Mouse (Mus musculus): ENCODE data around the gene Grhpr. TPM values are rescaled to one million over a fixed set of nuclear protein-coding genes. Genes with fewer than 3 reads are reported as not detected.
"Not testable (repeated sequence)": the region's sequence is repeated elsewhere in the genome, so short reads cannot be mapped to it uniquely, and the experiment has no call there.

The Grhpr gene
- polyA plus RNA-seq (2015; fragmentation: Nextera tagmentation; extraction: Ambion mirVana), result 102 and 112 TPM in 2 replicates

GRCm38 (mm10) chr4:44981280-44981973 is at the start of gene Grhpr:
Gene Grhpr, plus strand, starts transcription at chr4:44981395.
- peaks cover 7% of the 10 kb centered on the region for H3K36me3 ChIP-seq
- H3K9me3 ChIP-seq, result no peaks in the 10 kb centered on the region
- peak within 1 kb of the TSS; percentile 92 for H3K9ac ChIP-seq
- under 1% methylated on average over 40 of the region's 40 CpGs for WGBS
- peak within 1 kb of the TSS; percentile 92 for H3K4me2 ChIP-seq (replicated peaks)
- peak within 1 kb of the TSS; percentile 89 for H3K27ac ChIP-seq
- no peaks in the 10 kb centered on the region for H3K27me3 ChIP-seq (replicated peaks)
- peak; percentile 96 for ATAC-seq
- H3K4me3 ChIP-seq (replicated peaks), result peak within 1 kb of the TSS; percentile 81
- H3K4me1 ChIP-seq (replicated peaks), result peaks cover 23% of the 10 kb centered on the region

- H3K27ac ChIP-seq, result no peak overlapping the region
- H3K27me3 ChIP-seq (replicated peaks), result no peaks in the 10 kb centered on the region
- no peak overlapping the region for H3K4me2 ChIP-seq (replicated peaks)
- no peaks in the 10 kb centered on the region for H3K9me3 ChIP-seq
- peaks cover 16% of the 10 kb centered on the region; the same call in 1 of the 2 replicates for H3K36me3 ChIP-seq
- no peak for ATAC-seq
- no peaks in the 10 kb centered on the region for H3K4me1 ChIP-seq (replicated peaks)
- WGBS, result 97% methylated on average over 6 of the region's 6 CpGs
- no peak overlapping the region for H3K9ac ChIP-seq
- no peak overlapping the region for H3K4me3 ChIP-seq (replicated peaks)
These were observed 49.5 kb upstream of the Grhpr start for GRCm38 (mm10) chr4:44931732-44932131.

- no peak overlapping the region for H3K9ac ChIP-seq
- H3K4me2 ChIP-seq (replicated peaks), result no peak overlapping the region
- H3K27me3 ChIP-seq (replicated peaks), result no peaks in the 10 kb centered on the region
- H3K36me3 ChIP-seq, result no peaks in the 10 kb centered on the region
- H3K4me1 ChIP-seq (replicated peaks), result no peaks in the 10 kb centered on the region
- no peak overlapping the region for H3K4me3 ChIP-seq (replicated peaks)
- no peaks in the 10 kb centered on the region for H3K9me3 ChIP-seq
- no peak for ATAC-seq
- H3K27ac ChIP-seq, result no peak overlapping the region
- 78% methylated on average over 8 of the region's 8 CpGs for WGBS
These were observed 42.5 kb upstream of the Grhpr start for GRCm38 (mm10) chr4:44938359-44939340.

GRCm38 (mm10) chr4:44939576-44940249 is 41.5 kb upstream of the Grhpr start:
- no peak for ATAC-seq
- Histone ChIP-seq H3K4me2 (replicated peaks) (no peak overlapping the region), H3K9ac (no peak overlapping the region), H3K27me3 (replicated peaks) (no peaks in the 10 kb centered on the region), H3K4me3 (replicated peaks) (no peak overlapping the region), H3K4me1 (replicated peaks) (no peaks in the 10 kb centered on the region), H3K9me3 (no peaks in the 10 kb centered on the region), H3K36me3 (no peaks in the 10 kb centered on the region), H3K27ac (no peak overlapping the region)
- WGBS, result 84% methylated on average over 14 of the region's 14 CpGs

GRCm38 (mm10) chr4:44940286-44940685 is 40.9 kb upstream of the Grhpr start:
- H3K27ac ChIP-seq, result no peak overlapping the region
- no peak for ATAC-seq
- H3K36me3 ChIP-seq, result no peaks in the 10 kb centered on the region
- H3K4me3 ChIP-seq (replicated peaks), result no peak overlapping the region
- H3K4me1 ChIP-seq (replicated peaks), result no peaks in the 10 kb centered on the region
- H3K27me3 ChIP-seq (replicated peaks), result no peaks in the 10 kb centered on the region
- no peak overlapping the region for H3K9ac ChIP-seq
- no peaks in the 10 kb centered on the region for H3K9me3 ChIP-seq
- 51% methylated on average over 9 of the region's 9 CpGs for WGBS
- no peak overlapping the region for H3K4me2 ChIP-seq (replicated peaks)

GRCm38 (mm10) chr4:44942237-44942636 is 39.0 kb upstream of the Grhpr start:
- 54% methylated on average over 1 of the region's 1 CpGs for WGBS
- no peak for ATAC-seq
- H3K4me2 ChIP-seq (replicated peaks), result no peak overlapping the region

GRCm38 (mm10) chr4:44943480-44943879 is 37.7 kb upstream of the Grhpr start:
- no peak overlapping the region for H3K4me3 ChIP-seq (replicated peaks)
- no peak overlapping the region for H3K9ac ChIP-seq
- no peaks in the 10 kb centered on the region for H3K27me3 ChIP-seq (replicated peaks)
- no peaks in the 10 kb centered on the region for H3K4me1 ChIP-seq (replicated peaks)
- WGBS, result 74% methylated on average over 6 of the region's 6 CpGs
- no peak overlapping the region for H3K4me2 ChIP-seq (replicated peaks)
- no peaks in the 10 kb centered on the region for H3K9me3 ChIP-seq
- no peak for ATAC-seq
- no peak overlapping the region for H3K27ac ChIP-seq
- H3K36me3 ChIP-seq, result no peaks in the 10 kb centered on the region

More at GRCm38 (mm10) chr4:44942237-44942636, 39.0 kb upstream of the Grhpr start:
- H3K9ac ChIP-seq, result no peak overlapping the region
- H3K27me3 ChIP-seq (replicated peaks), result no peaks in the 10 kb centered on the region
- H3K4me1 ChIP-seq (replicated peaks), result no peaks in the 10 kb centered on the region
- no peaks in the 10 kb centered on the region for H3K36me3 ChIP-seq
- H3K27ac ChIP-seq, result no peak overlapping the region
- H3K4me3 ChIP-seq (replicated peaks), result no peak overlapping the region
- H3K9me3 ChIP-seq, result no peaks in the 10 kb centered on the region

- Histone ChIP-seq H3K9me3 (no peaks in the 10 kb centered on the region), H3K27ac (no peak overlapping the region), H3K4me1 (replicated peaks) (no peaks in the 10 kb centered on the region), H3K4me2 (replicated peaks) (no peak overlapping the region), H3K9ac (no peak overlapping the region), H3K4me3 (replicated peaks) (no peak overlapping the region), H3K27me3 (replicated peaks) (no peaks in the 10 kb centered on the region), H3K36me3 (no peaks in the 10 kb centered on the region)
- ATAC-seq, result no peak
- WGBS, result 83% methylated on average over 10 of the region's 10 CpGs
These were observed 36.6 kb upstream of the Grhpr start for GRCm38 (mm10) chr4:44944426-44945075.

- not testable (repeated sequence) for ATAC-seq; H3K4me2 ChIP-seq (replicated peaks); H3K4me3 ChIP-seq (replicated peaks); H3K27me3 ChIP-seq (replicated peaks); H3K4me1 ChIP-seq (replicated peaks); H3K36me3 ChIP-seq; H3K27ac ChIP-seq; H3K9ac ChIP-seq; H3K9me3 ChIP-seq
- 94% methylated on average over 2 of the region's 2 CpGs for WGBS
These were observed 35.1 kb upstream of the Grhpr start for GRCm38 (mm10) chr4:44946126-44946525.

GRCm38 (mm10) chr4:44947464-44947863 is 33.7 kb upstream of the Grhpr start:
- H3K4me2 ChIP-seq (replicated peaks), result no peak overlapping the region
- no peak overlapping the region for H3K4me3 ChIP-seq (replicated peaks)
- H3K27me3 ChIP-seq (replicated peaks), result no peaks in the 10 kb centered on the region
- no peaks in the 10 kb centered on the region for H3K9me3 ChIP-seq
- no peak for ATAC-seq
- WGBS, result 84% methylated on average over 5 of the region's 5 CpGs
- H3K4me1 ChIP-seq (replicated peaks), result no peaks in the 10 kb centered on the region
- H3K36me3 ChIP-seq, result no peaks in the 10 kb centered on the region
- H3K27ac ChIP-seq, result no peak overlapping the region
- no peak overlapping the region for H3K9ac ChIP-seq

GRCm38 (mm10) chr4:44948314-44948713 is 32.9 kb upstream of the Grhpr start:
- no peaks in the 10 kb centered on the region for H3K36me3 ChIP-seq
- no peaks in the 10 kb centered on the region for H3K27me3 ChIP-seq (replicated peaks)
- no peak for ATAC-seq
- no peaks in the 10 kb centered on the region for H3K9me3 ChIP-seq
- H3K4me1 ChIP-seq (replicated peaks), result no peaks in the 10 kb centered on the region
- H3K4me3 ChIP-seq (replicated peaks), result no peak overlapping the region
- H3K27ac ChIP-seq, result no peak overlapping the region
- WGBS, result 75% methylated on average over 1 of the region's 1 CpGs
- H3K4me2 ChIP-seq (replicated peaks), result no peak overlapping the region
- no peak overlapping the region for H3K9ac ChIP-seq

- no peak for ATAC-seq
- Histone ChIP-seq H3K4me2 (replicated peaks) (no peak overlapping the region), H3K36me3 (no peaks in the 10 kb centered on the region), H3K4me3 (replicated peaks) (no peak overlapping the region), H3K27ac (no peak overlapping the region), H3K9me3 (no peaks in the 10 kb centered on the region), H3K4me1 (replicated peaks) (no peaks in the 10 kb centered on the region), H3K27me3 (replicated peaks) (no peaks in the 10 kb centered on the region), H3K9ac (no peak overlapping the region)
- 74% methylated on average over 9 of the region's 9 CpGs for WGBS
These were observed 28.2 kb upstream of the Grhpr start for GRCm38 (mm10) chr4:44953041-44953440.

Measured in intestine, embryonic 15.5 days (tissue).